Mouse (Mus musculus) kidney, embryonic 16.5 days (tissue): ENCODE measurements around the gene Med16. TPM values are rescaled to one million over a fixed set of nuclear protein-coding genes. Genes with fewer than 3 reads are reported as not detected.
A peak's percentile ranks its signal among the peaks of the same experiment; 100 is the strongest.

ENCODE experiments used
- ATAC-seq: fragments of 200-750 bp; cut with Nextera tagmentation; 2 replicates; pipeline ENCODE4 v1.8.0; 2017; ENCODE audit warnings: moderate TSS enrichment; ENCODE audit not compliant: low FRiP score, low TSS enrichment
- H3K27ac ChIP-seq: fragments of 300-500 bp; sonication (generic); 2 replicates; pipeline ENCODE4 v1.5.1; 2014; ENCODE audit warnings: low read length
- H3K27me3 ChIP-seq: fragments of 300-500 bp; sonication (generic); 2 replicates; pipeline ENCODE4 v1.6.1; 2014; ENCODE audit warnings: low read length, control low read depth, mixed read lengths; ENCODE audit not compliant: insufficient read depth
- H3K36me3 ChIP-seq: fragments of 300-500 bp; sonication (generic); 2 replicates; pipeline ENCODE4 v1.6.1; 2014; ENCODE audit warnings: low read length, control low read depth, mixed read lengths; ENCODE audit not compliant: insufficient read depth
- H3K4me1 ChIP-seq: fragments of 300-500 bp; sonication (generic); 2 replicates; pipeline ENCODE4 v1.6.1; 2014; ENCODE audit warnings: low read length, control low read depth, mixed read lengths; ENCODE audit not compliant: insufficient read depth
- H3K4me2 ChIP-seq: fragments of 300-500 bp; sonication (generic); replicated peaks from 2 replicates; pipeline ENCODE4 v1.6.1; 2014; ENCODE audit warnings: low read depth, low read length
- H3K4me3 ChIP-seq: fragments of 300-500 bp; sonication (generic); 2 replicates; pipeline ENCODE4 v1.5.1; 2014; ENCODE audit warnings: mild to moderate bottlenecking, low read length
- H3K9ac ChIP-seq: fragments of 300-500 bp; sonication (generic); replicated peaks from 2 replicates; pipeline ENCODE4 v1.6.1; 2014; ENCODE audit warnings: low read length
- H3K9me3 ChIP-seq: fragments of 300-500 bp; sonication (generic); 2 replicates; pipeline ENCODE4 v1.6.1; 2016; ENCODE audit warnings: low read length, control low read depth
- WGBS: fragments of 180-500 bp; shearing (Covaris S2); extraction: QIAGEN DNeasy Blood & Tissue Kit; methylation state at CpG from one replicate; pipeline ENCODE4 v1.1.7; 2014; 5-methylcytosine and 5-hydroxymethylcytosine counted together
- polyA plus RNA-seq: library from polyadenylated mRNA; unstranded; fragments of >200 nt; fragmentation: Nextera tagmentation; extraction: Ambion mirVana; gene quantifications from 2 replicates; pipeline ENCODE4 v1.2.1, GENCODE M21; 2015

Med16 gene
- polyA plus RNA-seq, 1 experiment from 2014 or later, result 71.0 TPM

DNA sequence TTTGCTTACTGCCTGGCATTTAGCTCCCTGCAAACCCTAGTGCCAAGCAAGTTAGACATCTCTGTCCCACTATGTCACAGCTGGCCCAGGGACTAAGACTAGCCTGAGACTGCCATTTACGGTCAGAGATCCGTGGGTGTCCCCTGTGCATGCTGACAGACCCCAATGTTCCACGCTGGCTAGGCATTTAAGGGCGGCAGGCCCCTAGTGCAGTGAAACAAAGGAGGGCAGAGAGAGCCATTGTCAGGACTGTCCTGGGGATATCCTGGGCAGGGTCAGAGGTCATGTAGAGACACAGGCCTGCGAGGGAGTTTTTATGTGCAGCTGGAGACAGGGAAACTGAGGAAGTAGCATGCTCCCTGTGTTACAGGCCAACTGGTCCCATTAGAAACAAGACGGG lies 25.1 kb upstream of the Med16 start:
- H3K4me3 ChIP-seq, result no peak overlapping the region
- peaks cover 94% of the 10 kb centered on the region for H3K4me1 ChIP-seq
- peak overlapping the region; percentile 19; the same call in 1 of the 2 replicates for H3K9ac ChIP-seq
- H3K4me2 ChIP-seq, result no peak overlapping the region
- ATAC-seq, result no peak
- H3K27me3 ChIP-seq, result no peaks in the 10 kb centered on the region
- 67% methylated on average over 6 of the region's 6 CpGs for WGBS
- H3K27ac ChIP-seq, result peak overlapping the region; percentile 31; the same call in 1 of the 2 replicates
- H3K9me3 ChIP-seq, result no peaks in the 10 kb centered on the region
- peaks cover 24% of the 10 kb centered on the region for H3K36me3 ChIP-seq

DNA sequence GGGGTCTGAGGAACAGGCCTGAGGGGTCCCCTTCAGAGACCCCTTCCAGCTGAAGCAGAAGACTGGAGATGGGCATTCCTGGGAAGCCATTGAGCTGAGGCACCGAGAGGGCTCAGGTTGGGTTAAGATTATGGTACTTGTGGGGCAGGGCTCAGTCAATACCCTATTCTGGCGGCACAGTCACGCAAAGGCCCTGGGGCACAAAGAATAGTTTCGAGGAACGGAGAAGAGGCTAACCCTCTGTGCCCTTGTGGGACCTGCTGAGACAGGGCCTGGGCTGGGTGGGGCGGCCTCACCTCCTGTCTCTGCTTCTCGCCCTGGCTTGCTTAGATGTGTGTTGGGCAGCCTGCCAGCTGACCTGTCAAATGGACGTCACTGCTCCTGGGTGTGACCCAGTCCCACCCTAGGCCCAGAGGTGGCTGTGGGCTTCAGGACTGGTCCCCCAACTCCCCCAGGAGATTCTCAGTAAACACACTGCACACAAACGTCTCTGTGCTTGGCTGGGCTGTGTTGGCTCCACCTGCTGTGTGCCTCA lies 24.5 kb upstream of the Med16 start:
- Histone ChIP-seq H3K27me3 (no peaks in the 10 kb centered on the region), H3K27ac (peak overlapping the region; percentile 41; the same call in 1 of the 2 replicates), H3K4me3 (no peak overlapping the region), H3K4me1 (peaks cover 92% of the 10 kb centered on the region), H3K36me3 (peaks cover 24% of the 10 kb centered on the region), H3K9me3 (no peaks in the 10 kb centered on the region), H3K4me2 (peak overlapping the region; percentile 1; the same call in 1 of the 2 replicates), H3K9ac (0 out of 2 replicates have a peak overlapping the region, but pooled peaks have one; percentile 9)
- 65% methylated on average over 9 of the region's 9 CpGs for WGBS
- ATAC-seq, result no peak

DNA sequence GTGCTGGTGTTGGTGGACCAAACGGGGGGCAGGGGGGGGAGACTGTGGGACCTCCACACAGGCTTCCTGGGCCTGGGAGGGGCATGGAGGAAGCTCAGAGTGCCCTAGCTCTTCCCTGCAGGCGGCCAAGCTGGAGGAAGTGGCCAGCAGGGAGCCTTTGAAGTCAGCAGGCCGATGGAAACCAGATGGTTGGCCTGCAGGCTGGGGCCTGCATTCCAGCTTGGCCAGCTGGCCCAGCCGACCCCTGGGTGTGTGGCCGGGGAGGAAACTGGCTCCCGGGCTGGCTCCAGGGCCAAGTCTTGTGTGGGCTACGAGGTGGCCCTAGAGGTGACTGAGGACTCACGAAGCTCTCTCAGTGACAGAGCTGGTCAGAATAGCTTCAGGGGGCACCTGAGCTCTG lies 24.0 kb upstream of the Med16 start:
- Histone ChIP-seq H3K36me3 (peaks cover 24% of the 10 kb centered on the region), H3K4me1 (peaks cover 87% of the 10 kb centered on the region), H3K27ac (peak overlapping the region; percentile 41), H3K4me3 (no peak overlapping the region), H3K4me2 (peak overlapping the region; percentile 1), H3K9me3 (no peaks in the 10 kb centered on the region), H3K27me3 (no peaks in the 10 kb centered on the region), H3K9ac (no peak overlapping the region)
- peak; percentile 58 for ATAC-seq
- 13% methylated on average over 8 of the region's 8 CpGs for WGBS

DNA sequence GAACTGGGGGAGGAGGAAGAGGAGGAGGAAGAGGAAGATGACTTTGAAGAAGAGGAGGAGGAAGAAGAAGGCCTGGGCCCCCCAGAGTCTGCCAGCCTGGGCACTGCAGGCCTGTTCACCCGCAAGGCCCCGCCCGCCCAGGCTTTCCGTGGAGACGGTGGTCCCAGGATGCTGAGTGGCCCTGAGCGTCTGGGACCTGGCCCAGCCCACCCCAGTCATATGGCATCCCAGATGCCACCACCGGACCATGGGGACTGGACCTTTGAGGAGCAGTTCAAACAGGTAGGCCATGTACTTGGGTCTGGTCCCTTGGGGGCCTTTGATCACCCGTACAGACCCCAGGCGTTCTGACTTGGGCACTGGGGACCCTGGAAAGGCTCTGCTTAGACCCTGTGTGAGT lies 23.1 kb upstream of the Med16 start:
- WGBS, result 88% methylated on average over 9 of the region's 9 CpGs

DNA sequence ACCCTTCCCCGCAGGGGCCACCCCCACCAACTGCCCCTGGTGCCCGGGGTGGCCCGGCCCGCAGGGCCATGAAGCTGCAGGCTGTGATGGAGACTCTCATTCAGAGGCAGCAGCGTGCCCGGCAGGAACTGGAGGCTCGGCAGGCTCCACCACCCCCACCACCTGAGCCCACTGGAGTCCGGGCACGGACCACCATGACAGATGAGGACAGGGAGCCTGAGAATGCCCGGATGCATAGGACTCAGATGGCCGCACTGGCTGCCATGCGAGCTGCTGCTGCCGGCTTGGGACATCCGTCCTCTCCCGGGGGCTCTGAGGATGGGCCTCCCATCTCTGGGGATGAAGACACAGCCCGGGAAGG lies 22.1 kb upstream of the Med16 start:
- peaks cover 74% of the 10 kb centered on the region for H3K4me1 ChIP-seq
- 87% methylated on average over 16 of the region's 16 CpGs for WGBS

More for the DNA sequence above, 23.1 kb upstream of the Med16 start:
- Histone ChIP-seq H3K27me3 (no peaks in the 10 kb centered on the region), H3K4me2 (no peak overlapping the region), H3K4me1 (peaks cover 78% of the 10 kb centered on the region), H3K9ac (no peak overlapping the region; the same call in 1 of the 2 replicates), H3K27ac (peak overlapping the region; percentile 41; the same call in 1 of the 2 replicates), H3K9me3 (no peaks in the 10 kb centered on the region), H3K36me3 (peaks cover 24% of the 10 kb centered on the region), H3K4me3 (no peak overlapping the region)
- ATAC-seq, result no peak

DNA sequence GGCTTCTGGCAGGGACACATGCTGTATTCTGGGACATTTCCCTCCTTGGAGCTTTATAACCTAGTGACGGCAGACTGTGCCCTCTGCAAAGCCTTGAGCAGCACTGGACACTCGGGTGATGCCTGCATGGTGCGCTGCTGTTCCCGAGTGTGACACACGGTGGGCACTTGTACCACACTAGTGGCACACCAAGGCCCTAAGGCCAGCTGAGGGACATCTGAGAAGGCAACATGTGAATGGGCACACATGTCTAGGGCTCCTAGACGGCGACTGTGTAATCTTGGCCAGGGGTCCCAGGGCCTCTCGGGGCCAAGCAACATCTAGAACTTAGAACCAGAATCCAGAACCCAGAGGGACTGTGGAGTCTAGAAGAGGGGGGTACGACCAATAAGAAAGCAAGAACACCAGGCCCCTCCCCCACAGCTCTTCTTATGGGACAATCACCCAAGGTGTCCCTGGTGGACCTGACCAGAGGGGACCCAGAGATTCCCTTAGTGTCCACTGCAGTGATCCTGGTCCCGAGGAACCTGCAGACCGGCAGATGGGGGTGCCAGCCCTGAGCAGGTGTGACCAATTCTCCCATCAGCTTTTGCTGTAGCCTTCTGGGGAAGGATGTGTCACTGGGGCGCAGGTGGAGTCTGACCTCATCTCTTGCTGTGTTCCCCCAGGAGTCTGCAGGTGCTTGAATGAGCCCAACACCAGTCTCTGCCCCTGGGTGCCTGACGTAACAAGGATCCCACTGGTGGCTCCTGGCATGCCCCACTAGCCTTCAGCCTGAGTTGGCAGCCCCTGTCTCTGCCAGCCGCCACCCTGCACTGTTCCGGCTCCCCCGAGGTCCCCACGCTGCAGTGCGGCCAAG lies 21.5 kb upstream of the Med16 start:
- 86% methylated on average over 18 of the region's 18 CpGs for WGBS
- H3K9ac ChIP-seq, result no peak overlapping the region
- H3K27ac ChIP-seq, result no peak overlapping the region
- no peak for ATAC-seq
- H3K9me3 ChIP-seq, result no peaks in the 10 kb centered on the region
- H3K36me3 ChIP-seq, result peaks cover 24% of the 10 kb centered on the region
- H3K4me3 ChIP-seq, result no peak overlapping the region
- H3K27me3 ChIP-seq, result no peaks in the 10 kb centered on the region
- H3K4me2 ChIP-seq, result 0 out of 2 replicates have a peak overlapping the region, but pooled peaks have one; percentile 7
- H3K4me1 ChIP-seq, result peaks cover 75% of the 10 kb centered on the region

More for the DNA sequence above, 22.1 kb upstream of the Med16 start:
- H3K4me3 ChIP-seq, result no peak overlapping the region
- peaks cover 24% of the 10 kb centered on the region for H3K36me3 ChIP-seq
- no peak overlapping the region for H3K9ac ChIP-seq
- H3K27ac ChIP-seq, result no peak overlapping the region
- H3K27me3 ChIP-seq, result no peaks in the 10 kb centered on the region
- no peaks in the 10 kb centered on the region for H3K9me3 ChIP-seq
- H3K4me2 ChIP-seq, result no peak overlapping the region
- ATAC-seq, result no peak

DNA sequence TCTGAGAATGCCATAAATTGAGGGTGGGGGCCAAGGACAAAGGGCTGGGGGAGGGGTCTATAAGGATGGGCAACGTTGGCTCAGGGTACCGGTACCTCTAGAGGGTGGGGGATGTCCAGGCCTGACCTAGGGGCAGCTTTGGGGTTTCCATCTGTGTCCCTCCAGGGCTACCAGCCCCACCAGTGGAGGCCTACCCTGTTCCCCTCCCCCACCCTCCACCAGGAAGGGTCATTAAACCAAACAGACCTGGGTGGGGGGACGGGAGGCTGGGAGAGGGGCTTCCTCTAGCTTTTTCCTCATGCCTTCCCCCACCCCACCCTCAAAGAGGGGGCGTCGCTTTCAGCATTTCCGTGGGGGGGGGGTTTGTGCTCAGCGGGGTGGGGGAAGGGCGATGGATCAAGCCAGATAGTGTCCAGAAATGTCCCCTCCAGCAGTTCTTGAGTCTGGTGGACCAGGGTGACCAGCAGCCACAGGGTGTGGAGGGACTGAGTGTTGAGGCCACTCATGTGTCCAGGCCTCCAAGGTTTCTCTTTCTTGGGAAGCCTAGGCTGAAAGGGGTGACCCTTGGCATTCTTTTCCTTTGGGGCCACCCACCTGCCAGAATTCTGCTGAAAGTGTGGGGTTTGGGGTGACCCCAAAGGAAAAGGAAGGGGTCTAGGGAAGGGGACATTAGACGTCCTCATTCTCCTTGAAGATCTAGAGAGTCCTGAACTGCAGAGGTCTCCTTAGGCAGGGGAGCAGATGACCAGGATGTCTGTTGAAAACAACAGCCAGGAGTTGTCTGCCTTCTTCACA lies 20.4 kb upstream of the Med16 start:
- Histone ChIP-seq H3K9ac (peak overlapping the region; percentile 94), H3K4me3 (peak overlapping the region; percentile 99), H3K27me3 (no peaks in the 10 kb centered on the region), H3K4me1 (peaks cover 67% of the 10 kb centered on the region), H3K36me3 (peaks cover 24% of the 10 kb centered on the region), H3K4me2 (peak overlapping the region; percentile 95), H3K9me3 (no peaks in the 10 kb centered on the region), H3K27ac (peak overlapping the region; percentile 98)
- no peak for ATAC-seq
- WGBS, result 14% methylated on average over 9 of the region's 9 CpGs

DNA sequence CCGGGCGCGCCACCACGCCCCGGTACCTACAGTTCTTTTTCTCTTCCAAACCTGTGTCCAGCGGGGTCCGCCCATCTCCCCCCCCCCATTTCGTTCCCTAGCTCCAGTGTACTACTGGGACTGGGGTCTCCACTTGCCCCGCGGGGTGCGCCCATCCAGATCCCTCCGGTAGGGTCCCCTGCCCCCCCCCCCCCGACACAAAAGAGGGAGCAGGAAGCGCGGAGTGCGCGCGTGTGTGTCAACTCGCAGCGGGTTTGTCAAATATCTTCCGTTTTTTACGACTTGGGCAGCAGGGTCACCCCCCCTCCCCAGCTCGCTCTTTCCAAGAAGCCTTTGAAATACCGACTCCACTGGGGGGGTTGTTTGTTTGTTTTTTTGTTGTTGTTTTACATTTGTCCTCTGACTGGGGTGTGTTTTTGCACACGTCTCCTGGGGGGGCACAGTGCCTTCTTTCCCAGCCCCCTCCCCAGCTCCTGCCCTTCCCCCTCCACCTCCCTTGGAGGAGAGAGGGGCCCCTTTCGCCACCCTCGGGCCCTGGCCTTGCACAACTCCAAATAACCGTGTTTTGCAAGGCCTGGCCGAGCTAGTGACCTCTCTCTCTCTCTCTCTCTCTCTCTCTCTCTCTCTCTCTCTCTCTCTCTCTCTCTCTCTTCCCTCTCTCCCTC lies 19.4 kb upstream of the Med16 start:
- Histone ChIP-seq H3K4me2 (peak overlapping the region; percentile 95), H3K36me3 (peaks cover 19% of the 10 kb centered on the region), H3K4me3 (peak overlapping the region; percentile 99), H3K9me3 (no peaks in the 10 kb centered on the region), H3K9ac (peak overlapping the region; percentile 94), H3K27me3 (peaks cover 3% of the 10 kb centered on the region; the same call in 1 of the 2 replicates), H3K27ac (peak overlapping the region; percentile 98), H3K4me1 (peaks cover 58% of the 10 kb centered on the region)
- under 1% methylated on average over 24 of the region's 29 CpGs for WGBS
- no peak for ATAC-seq

DNA sequence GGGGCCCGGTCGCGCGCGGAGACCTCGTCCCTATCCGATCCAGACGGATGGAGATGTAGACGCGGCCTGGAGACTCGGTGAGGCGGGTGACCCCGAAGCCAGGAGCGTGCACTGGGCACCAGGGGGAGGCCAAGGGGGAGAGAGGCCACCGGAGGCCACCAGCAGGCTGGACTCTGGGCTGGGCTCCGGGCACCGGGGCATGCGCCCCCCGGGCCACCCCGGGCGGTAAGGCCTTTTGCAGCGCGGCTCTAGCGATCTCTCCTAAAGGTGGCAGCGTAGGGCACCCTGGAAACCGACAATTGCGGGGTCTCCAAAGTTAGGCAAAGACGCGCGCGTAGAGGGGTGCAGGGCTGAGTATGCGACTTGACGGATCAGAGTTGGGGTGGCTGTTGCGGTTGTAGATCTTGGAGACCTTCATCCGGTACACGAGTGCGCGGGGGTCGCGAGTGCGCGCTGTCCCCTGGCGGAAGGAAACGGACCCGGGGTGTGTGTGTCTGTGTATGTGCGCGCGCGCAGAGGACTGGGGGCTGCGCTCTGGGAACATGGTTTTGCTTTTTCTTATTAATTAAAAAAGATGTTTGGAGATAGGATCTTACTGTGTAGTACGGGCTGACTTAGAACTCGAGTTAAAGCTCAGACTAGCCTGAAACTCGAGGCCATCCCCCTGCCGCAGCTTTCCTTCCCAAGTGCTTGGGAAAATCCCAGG lies 18.8 kb upstream of the Med16 start:
- Histone ChIP-seq H3K4me3 (peak overlapping the region; percentile 99), H3K4me1 (peaks cover 51% of the 10 kb centered on the region), H3K4me2 (peak overlapping the region; percentile 95), H3K9ac (peak overlapping the region; percentile 94), H3K27me3 (peaks cover 10% of the 10 kb centered on the region; the same call in 1 of the 2 replicates), H3K27ac (peak overlapping the region; percentile 98), H3K36me3 (peaks cover 18% of the 10 kb centered on the region), H3K9me3 (no peaks in the 10 kb centered on the region)
- ATAC-seq, result peak; percentile 31
- under 1% methylated on average over 54 of the region's 54 CpGs for WGBS
